Comparison of ENCODE assay signal across 12 mouse cellular contexts in genomic region chr4:149171581-149171981, GRCm38 (mm10). TPM values are rescaled to one million over a fixed set of nuclear protein-coding genes. Genes with fewer than 3 reads are reported as not detected.
DNase-seq lines count a peak whose midpoint lies in the region; ATAC-seq and TF ChIP-seq lines count a peak whose summit lies in the region.
"Had no signal": no experiment of that assay in that cellular context is flagged by ENCODE, and none has a peak within 500 bp of the region (broad histone marks: within the 10 kb centered on the region; RNA-seq: fewer than 3 reads in every experiment).

No protein-coding gene starts in this region.

- peak overlapping the region; percentile 69 for H3K27ac ChIP-seq in ES-Bruce4 (ENCODE audit: insufficient read depth, low read length)
- no peak overlapping the region for H3K27ac ChIP-seq in forebrain, embryonic 10.5 days
- H3K27ac ChIP-seq in neural tube, embryonic 15.5 days (replicated peaks), result no peak overlapping the region

- H3K4me1 ChIP-seq in ES-Bruce4 (ENCODE audit: control insufficient read depth, insufficient read depth, low read length), result peaks cover 8% of the 10 kb centered on the region
- H3K4me1 ChIP-seq in forebrain, embryonic 10.5 days, result peaks cover 21% of the 10 kb centered on the region
- peaks cover 15% of the 10 kb centered on the region for H3K4me1 ChIP-seq in neural tube, embryonic 15.5 days

- peak; percentile 70 for DNase-seq in adrenal gland, adult 2 months
- no peak for DNase-seq in adrenal gland, adult 8-10 months
- DNase-seq in heart, postnatal 36 days, result peak; percentile 24 to 39
- peak; percentile 67 for DNase-seq in lung, postnatal 25 days (ENCODE audit: low spot score)
- no peak for DNase-seq in forebrain, embryonic 10.5 days (ENCODE audit: extremely low spot score, low spot score)
- no peak for DNase-seq in left cerebral cortex, postnatal 10 days (ENCODE audit: extremely low spot score in 1 of 2, low spot score in 2 of 2)
- DNase-seq: kidney, postnatal 14 days; retina, postnatal 1 day had no signal

- no peaks in the 10 kb centered on the region for H3K9me3 ChIP-seq in ES-Bruce4 (replicated peaks; ENCODE audit: control insufficient read depth, insufficient read depth, low read length, poor library complexity, severe bottlenecking)
- H3K9me3 ChIP-seq in forebrain, embryonic 10.5 days, result no peaks in the 10 kb centered on the region
- no peaks in the 10 kb centered on the region for H3K9me3 ChIP-seq in neural tube, embryonic 15.5 days (replicated peaks)

- intact Hi-C loops in heart, postnatal 36 days (cut with DNase I), result no loop called here
- intact Hi-C loops in left cerebral cortex, postnatal 10 days (cut with DNase I), result no loop called here

- TF ChIP-seq CTCF in ES-Bruce4 (IDR thresholded peaks at IDR 0.05; ENCODE audit: low read depth, low read length), result no peak

- H3K27me3 ChIP-seq in ES-Bruce4 (ENCODE audit: control insufficient read depth, insufficient read depth, low read length, poor library complexity, severe bottlenecking), result no peaks in the 10 kb centered on the region
- H3K27me3 ChIP-seq in forebrain, embryonic 10.5 days (ENCODE audit: poor library complexity, severe bottlenecking), result no peaks in the 10 kb centered on the region
- no peaks in the 10 kb centered on the region for H3K27me3 ChIP-seq in neural tube, embryonic 15.5 days (replicated peaks)

- no peak for ATAC-seq in neural tube, embryonic 15.5 days (ENCODE audit: low FRiP score)

- no peaks in the 10 kb centered on the region for H3K36me3 ChIP-seq in ES-Bruce4 (ENCODE audit: control insufficient read depth, insufficient read depth, low read length, poor library complexity, severe bottlenecking)
- H3K36me3 ChIP-seq in forebrain, embryonic 10.5 days (replicated peaks), result peaks cover 14% of the 10 kb centered on the region
- peaks cover 9% of the 10 kb centered on the region for H3K36me3 ChIP-seq in neural tube, embryonic 15.5 days

- WGBS in forebrain, embryonic 10.5 days, result 86% methylated on average over 5 of the region's 5 CpGs
- WGBS in neural tube, embryonic 15.5 days, result 81% methylated on average over 5 of the region's 5 CpGs

- no peak overlapping the region for H3K9ac ChIP-seq in ES-Bruce4 (ENCODE audit: low read depth, poor library complexity, severe bottlenecking)
- H3K9ac ChIP-seq in neural tube, embryonic 15.5 days (replicated peaks), result no peak overlapping the region

- TF ChIP-seq EP300 in ES-Bruce4 (IDR thresholded peaks at IDR 0.05; ENCODE audit: insufficient read depth, low read depth, low read length), result no peak

- no peak overlapping the region for H3K4me2 ChIP-seq in neural tube, embryonic 15.5 days

- no peak overlapping the region for H3K4me3 ChIP-seq in ES-Bruce4 (ENCODE audit: low read depth, low read length)
- H3K4me3 ChIP-seq in forebrain, embryonic 10.5 days, result no peak overlapping the region
- H3K4me3 ChIP-seq in neural tube, embryonic 15.5 days (replicated peaks), result no peak overlapping the region

- TF ChIP-seq POLR2A in ES-Bruce4 (IDR thresholded peaks at IDR 0.05; ENCODE audit: insufficient read depth, low read length), result no peak

RNA-seq across cellular contexts. Expression of gene Pgd, which starts 5.0 kb away (rescaled TPM):
- 100 to 1,000 TPM; 225 to 340 TPM for total RNA-seq in adrenal gland, adult 2 months (2021)
- 201 and 255 TPM in 2 replicates for polyA plus RNA-seq in adrenal gland, adult 2 months (2012; rRNA removed)
- total RNA-seq in adrenal gland, adult 8-10 months (2022), result 100 to 1,000 TPM; 167 to 272 (median 233) TPM
- polyA plus RNA-seq in ES-Bruce4 (2011; ENCODE audit: insufficient read depth, insufficient read length, low read depth, missing spikeins), result 109 and 112 TPM in 2 replicates
- total RNA-seq in heart, postnatal 36 days (2021), result 10 to 100 TPM; 36.1 to 42.7 TPM
- 169 and 172 TPM in 2 replicates for polyA plus RNA-seq in forebrain, embryonic 10.5 days (2016; fragmentation: Nextera tagmentation; extraction: Ambion mirVana)
- total RNA-seq in left cerebral cortex, postnatal 10 days (2021), result 10 to 100 TPM; 49.0 to 49.9 TPM
- polyA plus RNA-seq in neural tube, embryonic 15.5 days (2015; fragmentation: Nextera tagmentation; extraction: Ambion mirVana), result 107 and 121 TPM in 2 replicates

RNA-seq across cellular contexts. Expression of gene Cenps, which starts 34.2 kb away (rescaled TPM):
- 10 to 100 TPM; 11.5 to 13.0 TPM for total RNA-seq in adrenal gland, adult 2 months (2021)
- polyA plus RNA-seq in adrenal gland, adult 2 months (2012; rRNA removed), result 0.35 and 2.7 TPM in 2 replicates
- total RNA-seq in adrenal gland, adult 8-10 months (2022), result 10 to 100 TPM; 10.3 to 21.1 (median 14.9) TPM
- polyA plus RNA-seq in ES-Bruce4 (2011; ENCODE audit: insufficient read depth, insufficient read length, low read depth, missing spikeins), result 26.5 and 35.7 TPM in 2 replicates
- 1 to 10 TPM; 7.9 to 8.6 TPM for total RNA-seq in heart, postnatal 36 days (2021)
- 64.8 and 69.1 TPM in 2 replicates for polyA plus RNA-seq in forebrain, embryonic 10.5 days (2016; fragmentation: Nextera tagmentation; extraction: Ambion mirVana)
- total RNA-seq in left cerebral cortex, postnatal 10 days (2021), result 10 to 100 TPM; 26.1 to 32.4 TPM
- polyA plus RNA-seq in neural tube, embryonic 15.5 days (2015; fragmentation: Nextera tagmentation; extraction: Ambion mirVana), result 17.3 and 18.6 TPM in 2 replicates

RNA-seq across cellular contexts. Expression of gene Cort, which starts 45.0 kb away (rescaled TPM):
- total RNA-seq in adrenal gland, adult 2 months (2021), result 1 to 10 TPM; 1.2 TPM
- polyA plus RNA-seq in adrenal gland, adult 2 months (2012; rRNA removed), result not detected in 2 replicates
- 1 to 10 TPM in 3 of 4 experiments, under 1 TPM in 1; 0.90 to 4.7 (median 2.1) TPM for total RNA-seq in adrenal gland, adult 8-10 months (2022)
- polyA plus RNA-seq in ES-Bruce4 (2011; ENCODE audit: insufficient read depth, insufficient read length, low read depth, missing spikeins), result 0.91 and 1.4 TPM in 2 replicates
- not detected for total RNA-seq in heart, postnatal 36 days (2021)
- polyA plus RNA-seq in forebrain, embryonic 10.5 days (2016; fragmentation: Nextera tagmentation; extraction: Ambion mirVana), result 0.30 TPM in 1 of 2 replicates, not detected in the other
- total RNA-seq in left cerebral cortex, postnatal 10 days (2021), result 10 to 100 TPM; 11.6 to 13.4 TPM
- polyA plus RNA-seq in neural tube, embryonic 15.5 days (2015; fragmentation: Nextera tagmentation; extraction: Ambion mirVana), result not detected in 2 replicates
- polyA plus RNA-seq: gonadal fat pad, adult 2 months; urinary bladder, adult 2 months had no signal

Comparison
In these comparisons a context has a peak if more than half of its experiments do, and no peak if none do; other contexts are left out.
1. DNase-seq: peak in adrenal gland, adult 2 months (single experiment), heart, postnatal 36 days (2 of 2) and lung, postnatal 25 days (single experiment); none in adrenal gland, adult 8-10 months (single experiment), forebrain, embryonic 10.5 days (single experiment) and left cerebral cortex, postnatal 10 days (0 of 2).